Mouse (Mus musculus): ENCODE data around the gene Aph1a. TPM values are rescaled to one million over a fixed set of nuclear protein-coding genes. Genes with fewer than 3 reads are reported as not detected.
A peak's percentile ranks its signal among the peaks of the same experiment; 100 is the strongest.

The Aph1a gene
- polyA plus RNA-seq, 1 experiment = 17.6 TPM

DNA sequence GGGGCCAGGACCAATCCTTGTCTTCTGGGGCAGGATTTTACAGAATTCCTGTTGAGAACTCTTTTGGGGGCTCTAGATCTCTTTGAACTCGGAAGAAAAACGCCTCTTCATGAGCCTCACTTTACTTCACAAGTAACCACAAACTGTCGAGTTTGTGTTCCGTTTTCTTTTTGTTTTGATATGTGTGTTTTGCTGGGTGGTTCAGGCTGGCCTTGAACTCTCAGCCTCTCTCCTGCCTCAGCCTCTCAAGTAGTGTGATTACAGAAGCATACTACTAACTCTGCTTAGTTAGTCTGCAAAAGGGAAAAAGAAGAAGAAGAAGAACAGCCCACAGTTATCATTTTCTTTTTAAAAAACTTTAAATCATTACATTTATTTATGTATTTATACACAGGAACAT, 30.4 kb downstream of the Aph1a start:
- TF ChIP-seq CTCF (IDR thresholded peaks at IDR 0.05; ENCODE audit: control insufficient read depth, insufficient read depth, insufficient replicate concordance, low read depth, low read length) (no peak), POLR2A (IDR thresholded peaks at IDR 0.05; ENCODE audit: control insufficient read depth, low read depth, low read length) (no peak)
- no peak overlapping the region for H3K4me3 ChIP-seq (ENCODE audit: control insufficient read depth, low read depth, low read length)
- H3K27ac ChIP-seq (ENCODE audit: control insufficient read depth, insufficient read depth, low read depth, low read length) = no peak overlapping the region
- H3K36me3 ChIP-seq (ENCODE audit: control insufficient read depth, insufficient read depth, low read length) = no peaks in the 10 kb centered on the region
- no peaks in the 10 kb centered on the region for H3K27me3 ChIP-seq (ENCODE audit: control insufficient read depth, insufficient read depth, low read length)
- peaks cover 6% of the 10 kb centered on the region for H3K4me1 ChIP-seq (ENCODE audit: control insufficient read depth, insufficient read depth, low read length)

GRCm38 (mm10) chr3:95925087-95925486, 31.3 kb downstream of the Aph1a start:
- Histone ChIP-seq H3K27ac (ENCODE audit: control insufficient read depth, insufficient read depth, low read depth, low read length) (no peak overlapping the region), H3K4me1 (ENCODE audit: control insufficient read depth, insufficient read depth, low read length) (peaks cover 8% of the 10 kb centered on the region), H3K36me3 (ENCODE audit: control insufficient read depth, insufficient read depth, low read length) (no peaks in the 10 kb centered on the region), H3K27me3 (ENCODE audit: control insufficient read depth, insufficient read depth, low read length) (no peaks in the 10 kb centered on the region), H3K4me3 (ENCODE audit: control insufficient read depth, low read depth, low read length) (no peak overlapping the region)
- no peak for TF ChIP-seq CTCF (IDR thresholded peaks at IDR 0.05; ENCODE audit: control insufficient read depth, insufficient read depth, insufficient replicate concordance, low read depth, low read length)
- TF ChIP-seq POLR2A (IDR thresholded peaks at IDR 0.05; ENCODE audit: control insufficient read depth, low read depth, low read length) = no peak

GRCm38 (mm10) chr3:95928261-95928657, 34.5 kb downstream of the Aph1a start:
- H3K4me3 ChIP-seq (ENCODE audit: control insufficient read depth, low read depth, low read length) = peak overlapping the region; percentile 84
- H3K36me3 ChIP-seq (ENCODE audit: control insufficient read depth, insufficient read depth, low read length) = no peaks in the 10 kb centered on the region
- TF ChIP-seq POLR2A (IDR thresholded peaks at IDR 0.05; ENCODE audit: control insufficient read depth, low read depth, low read length) (no peak), CTCF (IDR thresholded peaks at IDR 0.05; ENCODE audit: control insufficient read depth, insufficient read depth, insufficient replicate concordance, low read depth, low read length) (no peak)
- peak overlapping the region; percentile 75 for H3K27ac ChIP-seq (ENCODE audit: control insufficient read depth, insufficient read depth, low read depth, low read length)
- no peaks in the 10 kb centered on the region for H3K27me3 ChIP-seq (ENCODE audit: control insufficient read depth, insufficient read depth, low read length)
- peaks cover 12% of the 10 kb centered on the region for H3K4me1 ChIP-seq (ENCODE audit: control insufficient read depth, insufficient read depth, low read length)

- TF ChIP-seq POLR2A (IDR thresholded peaks at IDR 0.05; ENCODE audit: control insufficient read depth, low read depth, low read length) (peak; percentile 81), CTCF (IDR thresholded peaks at IDR 0.05; ENCODE audit: control insufficient read depth, insufficient read depth, insufficient replicate concordance, low read depth, low read length) (no peak)
- no peaks in the 10 kb centered on the region for H3K36me3 ChIP-seq (ENCODE audit: control insufficient read depth, insufficient read depth, low read length)
Observed at GRCm38 (mm10) chr3:95928658-95929503, 35.1 kb downstream of the Aph1a start, which contains the start of gene Anp32e. TSS of gene Anp32e (plus strand) at chr3:95929246.

GRCm38 (mm10) chr3:95929581-95930470, 36.1 kb downstream of the Aph1a start:
- H3K27me3 ChIP-seq (ENCODE audit: control insufficient read depth, insufficient read depth, low read length) = no peaks in the 10 kb centered on the region
- no peaks in the 10 kb centered on the region for H3K36me3 ChIP-seq (ENCODE audit: control insufficient read depth, insufficient read depth, low read length)
- TF ChIP-seq CTCF (IDR thresholded peaks at IDR 0.05; ENCODE audit: control insufficient read depth, insufficient read depth, insufficient replicate concordance, low read depth, low read length) (no peak), POLR2A (IDR thresholded peaks at IDR 0.05; ENCODE audit: control insufficient read depth, low read depth, low read length) (0 out of 2 replicates have a peak, but pooled peaks have one; percentile 39)
- peaks cover 12% of the 10 kb centered on the region for H3K4me1 ChIP-seq (ENCODE audit: control insufficient read depth, insufficient read depth, low read length)
- H3K4me3 ChIP-seq (ENCODE audit: control insufficient read depth, low read depth, low read length) = peak overlapping the region; percentile 84
- H3K27ac ChIP-seq (ENCODE audit: control insufficient read depth, insufficient read depth, low read depth, low read length) = peak overlapping the region; percentile 73

More at GRCm38 (mm10) chr3:95928658-95929503, 35.1 kb downstream of the Aph1a start, which contains the start of gene Anp32e:
- no peaks in the 10 kb centered on the region for H3K27me3 ChIP-seq (ENCODE audit: control insufficient read depth, insufficient read depth, low read length)
- H3K4me3 ChIP-seq (ENCODE audit: control insufficient read depth, low read depth, low read length) = peak within 1 kb of the TSS; percentile 84
- peaks cover 12% of the 10 kb centered on the region for H3K4me1 ChIP-seq (ENCODE audit: control insufficient read depth, insufficient read depth, low read length)
- peak within 1 kb of the TSS; percentile 75 for H3K27ac ChIP-seq (ENCODE audit: control insufficient read depth, insufficient read depth, low read depth, low read length)

- peaks cover 12% of the 10 kb centered on the region for H3K4me1 ChIP-seq (ENCODE audit: control insufficient read depth, insufficient read depth, low read length)
- TF ChIP-seq CTCF (IDR thresholded peaks at IDR 0.05; ENCODE audit: control insufficient read depth, insufficient read depth, insufficient replicate concordance, low read depth, low read length) (no peak), POLR2A (IDR thresholded peaks at IDR 0.05; ENCODE audit: control insufficient read depth, low read depth, low read length) (no peak)
Observed at GRCm38 (mm10) chr3:95930471-95930789, 36.7 kb downstream of the Aph1a start.

GRCm38 (mm10) chr3:95931471-95931870, 37.7 kb downstream of the Aph1a start:
- TF ChIP-seq POLR2A (IDR thresholded peaks at IDR 0.05; ENCODE audit: control insufficient read depth, low read depth, low read length) (no peak), CTCF (IDR thresholded peaks at IDR 0.05; ENCODE audit: control insufficient read depth, insufficient read depth, insufficient replicate concordance, low read depth, low read length) (no peak)
- Histone ChIP-seq H3K27ac (ENCODE audit: control insufficient read depth, insufficient read depth, low read depth, low read length) (no peak overlapping the region), H3K4me1 (ENCODE audit: control insufficient read depth, insufficient read depth, low read length) (peaks cover 12% of the 10 kb centered on the region), H3K27me3 (ENCODE audit: control insufficient read depth, insufficient read depth, low read length) (no peaks in the 10 kb centered on the region), H3K4me3 (ENCODE audit: control insufficient read depth, low read depth, low read length) (no peak overlapping the region), H3K36me3 (ENCODE audit: control insufficient read depth, insufficient read depth, low read length) (no peaks in the 10 kb centered on the region)

More at GRCm38 (mm10) chr3:95930471-95930789, 36.7 kb downstream of the Aph1a start:
- Histone ChIP-seq H3K36me3 (ENCODE audit: control insufficient read depth, insufficient read depth, low read length) (no peaks in the 10 kb centered on the region), H3K4me3 (ENCODE audit: control insufficient read depth, low read depth, low read length) (peak overlapping the region; percentile 84), H3K27me3 (ENCODE audit: control insufficient read depth, insufficient read depth, low read length) (no peaks in the 10 kb centered on the region), H3K27ac (ENCODE audit: control insufficient read depth, insufficient read depth, low read depth, low read length) (no peak overlapping the region; the same call in 1 of the 2 replicates)

Measured in testis, adult 2 months (tissue).